Mouse (Mus musculus) heart, postnatal 14 days (tissue): ENCODE results near the gene Chmp2b. TPM values are rescaled to one million over a fixed set of nuclear protein-coding genes. Genes with fewer than 3 reads are reported as not detected.

Experiments used
- DNase-seq, 2 experiments: peaks; one replicate each; pipeline ENCODE4 v3.0.0; 2021 to 2022
- intact Hi-C: fragments of 180-260 bp; cut with DNase I; formaldehyde crosslinking; loops from one replicate; pipeline ENCODE4 v1.15.1; 2025
- long read RNA-seq, 2 experiments: library from polyadenylated mRNA; stranded (forward); transcript quantifications; one replicate each; pipeline ENCODE4 v2.0.0; 2021
- total RNA-seq, 2 experiments: library from RNA; stranded (reverse); gene quantifications; 2 replicates each; pipeline ENCODE4 v1.2.3; 2021

Chmp2b gene
- total RNA-seq, result 10 to 100 TPM; 50.2 to 52.3 TPM
- long read RNA-seq, experiment 1, transcript Chmp2b-201 (6 exons, 1,872 nt), result major isoform, 76 of 79 reads
- long read RNA-seq, experiment 1, partial matches to known transcripts, result 2 of 79 reads
- long read RNA-seq, experiment 1, other reads (novel, unspliced or antisense), result 0 of 79 reads
- long read RNA-seq, experiment 2, transcript Chmp2b-201 (6 exons, 1,872 nt), result major isoform, 57 of 60 reads
- long read RNA-seq, experiment 2, partial matches to known transcripts, result 3 of 60 reads
- long read RNA-seq, experiment 2, other reads (novel, unspliced or antisense), result 0 of 60 reads

DNA sequence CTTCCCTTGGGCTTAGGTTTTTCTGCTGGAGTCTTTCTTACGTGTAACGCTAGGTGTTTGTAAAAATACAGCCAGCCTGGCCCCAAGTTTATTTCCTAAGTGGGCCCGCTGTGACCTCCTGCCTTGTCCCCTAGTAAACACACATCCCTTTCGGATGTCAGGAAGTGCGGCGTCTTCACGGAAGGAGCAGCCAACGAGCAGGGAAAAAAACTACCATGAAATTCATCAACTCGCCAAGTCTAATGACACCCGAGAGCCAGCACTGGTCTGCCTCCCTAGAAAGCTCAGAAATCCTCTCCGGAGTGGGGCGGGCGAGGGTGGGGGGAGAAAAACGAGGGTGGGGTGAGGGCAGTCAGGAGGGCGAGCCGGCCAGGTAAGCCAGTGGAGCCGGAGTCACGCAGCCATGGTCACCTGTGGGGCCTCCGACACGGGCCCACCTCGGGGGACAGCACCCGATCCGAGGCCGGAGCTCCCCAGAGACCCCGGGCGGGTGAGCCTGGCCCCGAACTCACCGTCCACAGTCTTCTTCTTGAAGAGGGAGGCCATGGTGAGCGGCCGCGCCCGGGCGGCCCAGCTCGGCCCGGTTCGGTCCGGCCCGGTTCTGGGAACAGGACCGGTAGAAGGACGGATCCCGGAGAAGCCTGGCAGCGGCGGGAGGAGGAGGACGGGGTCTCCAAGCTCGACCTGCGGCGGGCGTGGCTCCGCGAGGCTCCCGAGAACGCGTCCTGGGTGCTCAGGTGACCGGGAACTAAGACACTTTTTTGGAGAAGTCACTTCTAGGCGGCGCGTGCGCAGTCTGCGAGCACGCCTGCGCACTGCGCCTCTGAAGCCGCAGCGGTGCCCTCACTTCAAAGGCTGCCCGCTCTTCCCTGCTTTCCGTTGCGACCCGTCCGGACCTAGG, at the start of gene Chmp2b:
Gene Chmp2b, minus strand, starts transcription at position 764 of the 901 bp plus-strand sequence.
- intact Hi-C loops, result no loop called here
- peak; percentile 85 to 86 for DNase-seq

DNA sequence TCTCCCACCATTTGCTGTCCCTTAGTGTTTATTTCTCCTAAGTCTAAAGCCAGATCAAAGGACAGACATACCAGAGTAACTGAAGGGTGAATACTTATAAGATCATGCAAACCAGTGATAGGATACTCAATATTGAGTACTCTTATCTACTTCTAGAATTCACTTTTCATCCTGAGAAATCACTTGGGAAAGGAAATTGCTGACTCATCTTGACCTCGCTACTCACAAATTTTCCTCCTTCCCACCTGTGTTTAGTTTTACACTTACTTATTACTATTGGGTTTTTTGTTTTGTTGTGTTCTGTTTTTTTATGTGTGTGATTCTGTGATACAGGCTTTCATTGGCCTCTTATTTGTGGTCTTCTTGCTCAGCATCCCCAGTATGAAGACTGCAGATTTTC, 49.2 kb upstream of the Chmp2b start:
- intact Hi-C loops, result no loop called here
- DNase-seq, result no peak

GRCm38 (mm10) chr16:65600798-65601197, 38.3 kb upstream of the Chmp2b start:
- intact Hi-C loops, result no loop called here
- no peak for DNase-seq

DNA sequence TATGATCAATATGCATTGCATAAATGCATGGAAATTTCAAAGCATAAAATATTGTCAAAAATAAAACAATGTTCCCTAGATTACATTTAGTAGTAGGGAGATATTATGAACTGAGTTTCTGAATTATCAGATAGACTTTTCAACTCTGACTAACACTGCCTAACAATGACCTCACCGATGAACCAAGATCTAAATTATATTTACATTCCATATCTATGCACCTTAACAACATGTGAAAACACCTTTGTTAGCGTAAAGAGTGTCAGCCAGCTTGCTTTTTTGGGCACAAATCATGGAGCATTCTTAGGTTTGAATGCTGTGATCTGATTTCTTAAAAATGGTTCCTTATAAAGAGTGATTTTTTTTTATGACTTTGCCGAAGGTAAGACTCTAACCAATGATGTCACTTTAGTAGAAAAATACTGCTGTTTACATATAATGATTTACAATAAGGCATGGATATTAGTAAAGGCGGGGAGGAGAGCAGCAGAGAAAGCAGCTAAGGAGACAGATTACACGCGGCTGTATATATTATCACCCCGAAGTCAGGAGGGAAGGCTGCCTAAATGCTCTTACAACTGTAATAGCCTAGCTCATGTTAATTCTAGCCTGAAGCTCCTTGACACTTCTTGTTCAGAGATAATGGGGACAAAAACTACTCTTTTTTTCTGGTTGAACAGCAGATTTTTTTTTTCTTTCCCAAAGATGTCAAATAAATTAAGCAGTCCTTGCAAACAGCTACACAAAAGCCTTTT, 23.8 kb upstream of the Chmp2b start:
- intact Hi-C loops, result no loop called here
- no peak for DNase-seq

DNA sequence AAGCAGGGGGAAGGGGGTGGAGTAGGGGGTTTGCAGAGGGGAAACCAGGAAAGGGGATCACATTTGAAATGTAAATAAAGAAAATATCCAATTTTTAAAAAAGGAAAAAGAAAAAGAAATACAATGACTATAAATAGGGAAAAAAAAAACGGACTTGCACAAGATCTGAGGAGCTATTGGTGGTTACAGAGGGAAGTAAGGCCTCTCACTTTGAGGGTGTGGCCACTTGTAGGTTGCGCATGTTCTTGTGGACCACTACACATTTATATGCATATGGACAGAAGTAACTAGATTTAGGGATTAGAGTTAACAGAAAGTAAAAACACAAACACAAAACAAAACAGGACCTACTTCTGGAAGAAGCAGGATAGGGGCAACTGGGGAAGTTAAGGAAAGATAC, 23.2 kb upstream of the Chmp2b start:
- intact Hi-C loops, result no loop called here

GRCm38 (mm10) chr16:65577298-65578029, 14.9 kb upstream of the Chmp2b start:
- no peak for DNase-seq
- intact Hi-C loops, result no loop called here

More for the DNA sequence above, 23.2 kb upstream of the Chmp2b start:
- DNase-seq, result no peak

- no peak for DNase-seq
- intact Hi-C loops, result no loop called here
Observed at GRCm38 (mm10) chr16:65568853-65569252, 6.3 kb upstream of the Chmp2b start.

DNA sequence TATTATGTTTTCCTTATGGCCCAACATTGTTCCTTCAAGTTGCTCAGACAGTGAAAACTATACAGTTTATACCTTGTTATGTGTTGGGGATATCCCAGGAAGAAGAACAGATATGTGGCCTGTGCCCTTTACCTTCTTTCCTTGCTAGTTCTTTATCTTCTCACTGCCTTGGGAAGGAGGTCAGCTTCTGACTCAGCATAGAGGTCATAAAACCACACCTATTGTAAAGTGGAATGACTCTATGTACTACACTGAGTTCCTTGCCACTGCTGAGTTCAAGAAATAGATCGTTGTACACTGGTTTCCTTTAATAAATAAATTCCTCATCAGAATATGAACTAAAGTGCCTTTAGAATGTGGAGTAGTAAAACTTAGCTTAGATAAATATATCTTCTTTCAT, 2.4 kb upstream of the Chmp2b start:
- intact Hi-C loops, result no loop called here
- no peak for DNase-seq

- no peak for DNase-seq
- intact Hi-C loops, result no loop called here
Observed at GRCm38 (mm10) chr16:65564306-65564705, 1.8 kb upstream of the Chmp2b start.

GRCm38 (mm10) chr16:65562864-65563206, 309 bp upstream of the Chmp2b start:
- intact Hi-C loops, result no loop called here
- DNase-seq, result no peak

DNA sequence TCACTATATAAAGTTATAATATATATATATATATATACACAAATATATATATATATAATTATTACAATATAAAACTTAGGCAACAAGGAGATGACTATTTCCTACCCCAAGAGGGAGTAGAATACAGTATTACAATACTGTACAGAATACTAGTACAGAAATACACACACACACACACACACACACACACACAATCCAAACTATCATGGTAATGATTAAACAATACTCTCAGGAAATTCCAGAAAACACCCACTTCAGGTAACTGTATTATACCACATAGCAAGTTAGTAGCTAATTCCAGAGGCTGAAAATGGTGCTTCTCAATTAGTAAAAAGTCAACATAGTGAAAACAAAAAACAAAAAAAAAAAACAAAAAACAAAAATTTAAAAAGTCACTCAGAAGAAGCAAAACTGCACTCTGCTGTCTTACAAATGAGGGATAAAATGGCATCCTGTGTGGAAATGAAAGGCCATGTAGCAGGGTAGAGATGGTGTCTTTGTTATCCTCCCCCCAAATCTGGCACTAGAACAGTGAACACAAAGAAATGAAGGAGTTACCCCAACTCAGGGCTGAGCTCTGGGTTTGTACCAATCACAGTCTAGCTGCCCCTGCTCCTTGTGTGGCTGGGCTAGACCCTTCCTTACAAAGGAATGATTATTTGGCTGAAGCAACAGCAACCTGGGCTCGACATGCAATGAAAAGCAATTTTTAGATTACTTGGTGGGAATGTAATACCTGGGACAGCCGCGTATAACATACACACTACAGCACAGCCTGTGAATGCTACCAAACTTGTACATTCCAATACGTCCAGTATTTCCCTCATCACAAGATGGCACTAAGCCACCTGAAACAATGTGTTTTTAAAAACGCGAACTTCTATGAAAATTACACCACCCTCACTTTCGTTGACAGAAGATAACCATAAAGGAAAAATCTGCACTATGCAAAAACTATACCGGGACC, 1.2 kb downstream of the Chmp2b start:
- DNase-seq, result no peak
- intact Hi-C loops, result no loop called here

DNA sequence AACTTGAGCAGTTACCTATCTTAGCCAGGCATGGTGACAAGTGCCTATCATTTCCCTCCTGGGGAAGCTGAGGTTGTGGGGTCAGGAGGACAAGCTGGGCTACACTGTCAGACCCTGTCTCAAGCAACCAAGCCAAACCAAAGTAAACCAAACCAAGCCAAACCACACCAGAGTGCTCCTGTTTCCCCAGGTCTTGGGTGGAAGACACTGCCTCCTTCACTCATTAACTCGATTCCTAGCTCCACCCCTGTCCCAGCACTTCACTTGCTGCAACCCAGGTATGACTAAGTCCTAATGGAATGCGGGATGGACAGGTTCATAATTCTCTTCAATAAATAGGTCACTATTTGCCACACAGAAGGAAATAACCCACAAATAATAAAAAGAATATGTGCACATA, 2.9 kb downstream of the Chmp2b start:
- intact Hi-C loops, result no loop called here
- no peak for DNase-seq

DNA sequence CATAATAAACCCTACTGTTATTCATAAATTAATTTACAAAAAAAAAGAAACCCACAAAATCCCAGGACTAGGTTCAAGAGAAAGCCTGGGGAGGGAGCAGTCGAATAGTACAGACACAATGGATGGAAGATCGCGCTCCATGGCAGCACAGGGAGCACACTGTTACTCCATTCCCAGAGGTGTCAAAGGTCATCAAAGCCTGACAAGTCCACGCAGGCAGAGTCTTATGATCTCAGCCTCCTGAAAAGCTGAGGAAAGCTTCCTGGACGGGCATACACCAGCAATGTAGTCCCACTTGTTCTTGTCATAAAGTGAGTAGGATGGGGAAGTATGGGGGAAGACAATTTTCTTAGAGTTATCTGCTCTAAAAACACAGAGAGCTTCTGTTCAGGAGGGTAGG, 5.2 kb downstream of the Chmp2b start:
- intact Hi-C loops, result no loop called here
- no peak for DNase-seq

GRCm38 (mm10) chr16:65554267-65554666, 8.3 kb downstream of the Chmp2b start:
- DNase-seq, result no peak

GRCm38 (mm10) chr16:65550814-65551213, 11.7 kb downstream of the Chmp2b start:
- DNase-seq, result no peak
- intact Hi-C loops, result no loop called here

More at GRCm38 (mm10) chr16:65554267-65554666, 8.3 kb downstream of the Chmp2b start:
- intact Hi-C loops, result no loop called here

DNA sequence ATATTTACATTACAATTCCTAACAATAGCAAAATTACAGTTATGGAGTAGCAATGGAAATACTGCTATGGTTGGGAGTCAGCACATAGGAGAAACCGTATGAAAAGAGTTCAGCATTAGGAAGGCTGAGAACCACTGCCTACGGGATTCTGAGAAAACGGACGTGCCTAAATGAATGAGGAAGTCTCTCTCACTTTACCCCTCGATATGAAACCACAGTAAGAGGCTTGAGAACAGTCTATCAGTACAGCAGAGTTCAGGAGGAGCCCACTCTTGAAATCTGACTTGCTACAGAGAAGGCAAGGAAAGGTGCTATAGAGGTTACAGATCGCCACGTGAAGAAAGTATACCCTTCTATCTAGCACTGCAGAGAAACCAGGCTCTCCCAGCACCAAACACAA, 13.6 kb downstream of the Chmp2b start:
- no peak for DNase-seq
- intact Hi-C loops, result no loop called here

DNA sequence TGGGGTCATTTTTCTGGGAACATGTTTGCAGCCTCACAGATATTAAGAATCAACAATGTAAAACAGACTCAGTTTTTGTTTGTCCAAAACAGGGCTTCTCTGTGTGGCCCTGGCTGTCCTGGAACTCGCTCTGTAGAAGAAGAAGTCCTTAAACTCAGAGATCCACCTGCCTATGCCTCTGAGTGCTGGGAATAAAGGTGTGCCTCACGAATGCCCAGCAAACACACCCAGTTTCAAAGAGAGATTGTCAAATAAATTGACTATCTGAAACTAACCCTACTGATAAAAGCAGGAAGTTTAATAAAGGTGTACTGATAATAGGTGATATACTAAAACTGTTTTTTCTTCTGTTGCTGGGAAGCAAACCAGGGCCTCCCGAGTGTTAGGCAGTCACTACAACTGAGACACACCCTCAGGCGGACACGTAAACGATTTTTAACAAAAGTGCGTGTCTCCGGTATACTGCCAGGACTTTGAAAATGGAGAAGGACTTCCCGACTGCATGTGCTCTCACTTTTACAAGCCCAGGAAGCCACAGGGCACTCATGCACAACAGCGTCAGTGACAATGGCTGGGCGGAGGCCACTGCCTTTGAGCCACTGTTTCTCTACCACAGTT, 18.7 kb downstream of the Chmp2b start:
- intact Hi-C loops, result no loop called here
- DNase-seq, result no peak

DNA sequence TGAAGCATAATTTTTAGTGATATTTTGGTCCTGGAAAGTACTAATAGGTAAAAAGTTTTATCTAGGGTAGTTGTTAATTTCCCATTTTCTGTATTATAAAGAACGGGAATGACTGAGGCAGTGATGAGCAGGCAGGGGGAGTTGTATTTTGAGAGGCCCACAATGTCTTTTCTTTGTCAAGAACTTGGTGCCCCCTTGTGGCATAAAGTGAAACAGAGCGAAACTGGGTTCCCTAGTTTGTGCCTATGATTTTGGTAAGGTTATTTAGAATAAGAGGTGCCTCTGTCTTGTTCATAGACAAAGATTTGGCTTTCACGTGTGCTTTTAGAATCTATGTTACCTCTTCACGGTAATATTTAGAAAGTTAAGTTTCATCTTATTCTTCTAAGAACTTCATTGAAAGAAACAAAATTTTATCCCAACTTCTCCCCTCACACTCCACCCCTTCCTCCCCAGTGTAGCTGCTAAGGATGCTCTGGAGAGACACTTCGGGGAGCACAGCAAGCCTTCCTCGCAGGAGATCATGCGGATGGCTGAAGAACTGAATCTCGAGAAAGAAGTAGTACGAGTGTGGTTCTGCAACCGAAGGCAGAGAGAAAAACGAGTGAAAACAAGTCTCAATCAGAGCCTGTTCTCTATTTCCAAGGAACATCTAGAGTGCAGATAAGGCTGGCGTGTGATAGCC, 29.1 kb downstream of the Chmp2b start:
- DNase-seq, result peak in 1 of 2 experiments; percentile 43
- intact Hi-C loops, result no loop called here
